Mouse (Mus musculus) embryonic fibroblast, embryonic 13.5 days (primary cell): ENCODE data around the gene Plxna1.

ENCODE experiments used
- CTCF ChIP-seq: IDR thresholded peaks from 2 replicates; pipeline ENCODE4 v1.5.1; 2011; ENCODE audit warnings: mild to moderate bottlenecking, control low read depth, low read length, moderate library complexity, borderline replicate concordance; ENCODE audit not compliant: insufficient read depth
- POLR2A ChIP-seq: IDR thresholded peaks from 2 replicates; pipeline ENCODE4 v1.6.1; 2011; ENCODE audit warnings: low read depth, mild to moderate bottlenecking, control low read depth, low read length, moderate library complexity

DNA sequence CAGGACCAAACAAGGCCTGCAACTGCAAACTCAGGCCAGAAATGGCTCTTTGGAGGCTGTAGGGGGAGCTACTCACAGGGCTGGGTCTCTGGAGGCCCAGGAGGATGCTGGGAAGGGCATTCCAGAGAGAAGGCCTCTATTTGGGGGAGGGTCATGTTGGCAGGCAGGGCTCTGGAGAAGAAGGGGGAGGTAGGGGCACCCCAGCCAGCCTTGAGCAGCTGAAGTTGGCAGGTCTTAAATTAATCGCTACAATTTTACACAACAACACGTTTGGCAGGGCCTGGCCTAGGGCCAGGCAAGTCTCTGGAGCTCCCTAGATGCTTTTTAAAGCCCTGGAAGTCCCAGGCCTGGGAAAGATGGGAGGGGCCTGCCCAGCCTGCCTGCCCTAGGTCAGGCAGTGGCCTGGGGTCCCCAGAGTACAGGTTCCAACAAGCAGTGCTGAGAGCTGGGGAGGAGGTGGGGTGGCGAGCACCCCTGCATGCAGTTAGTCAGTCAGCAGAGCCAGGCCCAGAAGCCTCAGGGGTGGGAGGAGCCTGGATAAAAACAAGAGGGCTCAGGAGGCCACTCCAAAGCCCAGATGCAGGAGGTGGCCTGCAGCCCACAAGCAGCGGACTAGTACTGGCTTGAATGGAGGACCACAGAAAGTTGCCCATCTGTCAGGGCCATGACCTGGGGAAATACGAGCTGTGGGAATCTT is 10.8 kb downstream of the Plxna1 start:
- TF ChIP-seq CTCF (no peak), POLR2A (no peak)
